Mouse (Mus musculus) adrenal gland, postnatal 14 days (tissue): ENCODE measurements around the gene Bach2. TPM values are rescaled to one million over a fixed set of nuclear protein-coding genes. Genes with fewer than 3 reads are reported as not detected.

ENCODE experiments used
- DNase-seq: peaks from one replicate; pipeline ENCODE4 v3.0.0; 2021; ENCODE audit warnings: mixed read lengths
- total RNA-seq: library from RNA; stranded (reverse); gene quantifications from 2 replicates; pipeline ENCODE4 v1.2.3, GENCODE M21; 2021

Bach2 gene
- total RNA-seq, 1 experiment from 2014 or later = 7.3 TPM

DNA sequence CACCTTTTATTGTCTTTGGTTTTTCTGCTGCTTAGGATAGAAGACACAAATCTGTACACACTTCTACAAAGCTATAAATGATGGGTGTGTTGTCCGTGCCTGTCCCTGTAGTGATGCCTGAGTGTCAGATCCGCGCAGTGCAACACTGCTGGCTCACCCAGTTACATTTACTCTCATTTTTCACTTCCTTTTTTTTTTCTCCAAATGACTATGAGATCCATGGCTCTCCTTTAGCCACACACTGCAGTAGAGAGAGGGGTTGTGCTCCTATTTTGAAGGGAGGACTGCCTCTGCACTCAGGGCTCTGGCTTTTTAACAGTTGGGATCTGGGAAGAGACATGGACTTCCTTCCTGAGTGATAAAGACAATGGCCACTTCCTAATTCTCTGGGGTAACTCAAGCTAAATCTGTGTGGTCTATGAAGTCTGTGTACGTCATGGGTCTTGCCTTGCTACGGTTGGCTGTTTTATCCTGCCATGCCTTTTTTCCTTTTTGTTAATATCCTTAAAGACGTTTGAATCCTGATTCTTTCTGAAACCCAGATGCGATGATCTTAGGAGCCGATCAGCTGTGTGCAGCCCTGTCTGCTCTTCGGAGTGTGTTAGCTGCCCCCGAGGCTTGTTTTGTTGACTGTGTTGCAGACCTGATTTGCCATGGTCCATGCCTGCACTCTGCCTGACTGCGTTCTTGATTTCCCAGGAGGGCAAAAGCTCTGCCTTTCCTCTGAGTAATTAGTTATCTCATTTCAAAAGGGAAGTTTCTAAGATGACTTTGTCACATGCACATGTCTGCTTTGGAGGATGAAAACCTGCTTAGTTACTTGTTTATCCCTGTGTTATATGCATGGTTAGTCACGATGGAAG, 120.2 kb downstream of the Bach2 start:
- DNase-seq = no peak

DNA sequence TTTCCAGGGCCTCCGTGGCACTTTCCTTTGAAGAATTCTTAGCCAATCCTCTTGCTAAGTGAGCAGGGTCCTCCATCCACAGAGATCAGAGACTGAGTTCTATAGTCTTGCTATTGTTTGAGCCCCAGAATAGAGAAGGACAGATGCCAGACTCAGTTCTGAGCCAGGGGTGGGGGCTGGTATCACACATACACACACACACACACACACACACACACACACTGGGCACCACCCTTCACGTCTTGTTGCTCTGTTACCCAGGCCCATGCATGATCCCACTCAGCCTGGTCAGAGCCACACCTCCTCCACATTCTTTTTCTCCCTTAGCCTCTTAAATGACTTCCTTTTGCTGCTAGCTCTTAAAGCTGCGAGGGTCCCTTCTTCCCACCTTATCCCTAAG, 121.0 kb downstream of the Bach2 start:
- DNase-seq = no peak

DNA sequence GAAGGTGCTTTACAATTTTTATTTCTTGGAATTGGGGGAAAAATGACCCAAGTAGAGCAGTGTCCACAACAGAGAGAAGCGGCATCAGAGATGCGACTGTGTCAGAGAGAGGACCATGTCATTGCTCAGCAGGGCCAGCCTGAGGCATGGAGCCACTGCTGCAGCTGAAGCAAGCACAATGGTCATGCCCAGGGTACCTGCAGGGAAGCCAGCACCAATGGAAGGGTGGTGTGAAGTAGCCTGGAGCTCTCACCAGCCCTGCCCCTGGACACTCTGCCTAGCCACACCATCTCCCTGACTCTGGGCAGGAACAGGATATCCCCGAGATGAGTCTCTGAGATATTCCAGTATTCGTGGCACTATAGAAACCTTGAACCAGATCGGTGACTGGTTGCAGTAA, 121.9 kb downstream of the Bach2 start:
- no peak for DNase-seq

DNA sequence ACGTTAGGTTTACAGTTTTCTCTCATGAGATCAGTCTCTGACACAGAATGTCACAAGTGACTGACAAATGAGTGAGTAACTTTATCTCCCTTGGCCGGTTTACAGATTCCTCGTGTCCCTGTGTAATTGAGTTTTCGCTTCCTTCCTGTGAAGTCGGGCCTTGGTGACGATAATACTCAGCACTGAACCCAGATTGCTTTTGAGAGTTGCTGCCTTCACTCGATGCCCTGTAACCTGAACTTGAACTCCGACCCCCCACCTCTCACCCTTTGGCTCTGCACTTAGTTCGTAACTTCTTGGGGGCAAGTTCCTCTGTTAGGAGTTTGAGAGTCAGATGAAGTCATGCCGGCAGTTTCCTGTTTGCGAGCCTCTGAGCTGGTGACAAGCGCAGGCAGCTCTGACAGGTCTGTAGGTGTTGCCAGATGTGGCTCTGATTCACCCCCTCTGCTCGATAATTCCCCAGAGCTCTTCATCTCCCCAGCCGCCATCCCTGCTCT, 124.9 kb downstream of the Bach2 start:
- DNase-seq = peak; percentile 26

DNA sequence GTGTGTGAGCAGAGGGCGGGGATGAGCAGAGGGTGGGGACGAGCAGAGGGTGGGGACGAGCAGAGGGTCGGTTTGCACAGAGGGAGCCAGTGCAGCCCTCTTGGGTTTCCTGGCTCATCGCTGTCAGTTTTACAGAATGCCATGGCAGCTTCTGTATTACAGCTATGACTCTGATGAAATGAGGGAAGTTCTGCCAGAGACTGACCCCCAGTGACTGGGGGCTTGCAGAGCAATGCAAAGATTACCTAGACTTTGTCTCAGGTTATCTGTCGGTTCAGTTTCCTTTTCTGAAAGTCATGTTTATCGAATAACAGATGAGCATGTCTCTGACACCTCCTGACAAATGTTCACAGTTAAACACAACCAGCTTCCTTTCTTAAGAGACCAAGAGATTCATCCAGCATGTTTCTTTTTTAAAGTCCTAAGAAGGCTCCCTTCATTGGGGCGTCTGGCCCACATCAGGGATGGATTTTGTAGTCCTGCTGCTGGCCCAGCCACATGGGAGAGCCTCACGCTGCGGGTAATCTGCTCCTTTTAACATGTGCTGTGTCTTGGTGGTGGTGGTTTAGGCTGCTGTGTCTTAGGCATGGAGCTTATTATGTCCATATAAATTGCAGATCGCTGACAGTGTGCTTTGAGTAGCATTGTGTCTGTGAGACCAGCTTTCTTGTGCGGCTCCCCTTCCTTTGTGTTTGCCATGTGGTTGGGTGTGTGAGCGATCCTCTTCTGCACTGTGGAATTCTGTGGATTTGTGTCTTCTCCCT, 126.7 kb downstream of the Bach2 start:
- no peak for DNase-seq

DNA sequence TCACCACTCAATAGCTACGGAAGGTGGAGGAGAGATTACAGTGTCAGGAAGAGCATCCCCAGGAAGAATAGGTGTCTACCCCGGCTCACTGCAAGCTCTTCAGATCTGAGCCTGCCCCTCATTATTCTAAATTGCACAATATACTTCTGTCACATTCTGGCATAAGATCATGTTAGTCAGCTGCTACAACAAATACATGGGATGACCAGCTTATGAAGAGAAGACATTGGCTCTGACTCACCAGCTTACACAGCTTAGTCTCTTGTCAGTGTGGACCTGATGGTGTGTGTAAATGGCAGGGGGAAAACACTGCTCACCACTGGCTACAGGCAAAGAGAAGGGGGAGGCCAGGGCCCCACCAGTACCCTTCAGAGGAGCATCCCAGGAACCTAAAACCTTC, 127.6 kb downstream of the Bach2 start:
- DNase-seq = no peak

DNA sequence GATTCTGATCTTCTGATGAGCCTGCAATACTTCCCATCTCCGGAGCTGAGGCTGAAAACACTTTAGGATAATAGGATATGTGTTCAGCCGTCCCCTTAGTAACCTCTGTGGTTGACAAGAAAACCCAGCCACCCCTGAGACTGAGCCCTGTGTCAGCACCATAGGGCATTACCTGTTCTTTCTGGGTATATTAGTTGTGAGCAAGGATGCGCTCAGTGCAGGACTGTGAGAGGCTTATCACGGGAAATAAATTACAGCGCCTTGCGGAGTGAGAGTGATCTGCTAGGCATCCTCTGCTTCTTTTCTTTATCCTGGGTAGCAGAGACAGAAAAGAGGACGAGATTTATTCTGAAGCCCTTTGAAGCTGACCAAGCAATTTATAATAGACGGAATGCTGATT, 129.7 kb downstream of the Bach2 start:
- DNase-seq = no peak

DNA sequence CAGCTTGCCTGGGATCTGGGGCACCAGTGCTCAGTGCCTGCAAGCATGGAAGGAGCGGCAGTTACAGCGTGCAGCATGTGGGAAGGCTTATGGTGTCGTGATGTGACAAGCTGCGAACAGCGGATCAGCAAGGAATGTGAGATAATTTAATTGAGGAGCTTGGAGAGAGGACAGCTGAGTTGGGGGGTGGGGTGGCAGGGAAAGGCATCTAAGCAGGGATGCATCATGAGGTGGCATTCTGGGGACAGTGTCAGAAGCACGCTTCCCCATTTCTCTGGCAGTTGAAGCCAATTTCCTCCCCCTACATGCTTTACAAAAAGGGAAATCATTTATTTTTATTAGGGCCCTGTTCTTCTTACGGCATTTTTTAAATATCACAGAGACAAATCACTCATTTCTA, 134.5 kb downstream of the Bach2 start:
- DNase-seq = no peak

DNA sequence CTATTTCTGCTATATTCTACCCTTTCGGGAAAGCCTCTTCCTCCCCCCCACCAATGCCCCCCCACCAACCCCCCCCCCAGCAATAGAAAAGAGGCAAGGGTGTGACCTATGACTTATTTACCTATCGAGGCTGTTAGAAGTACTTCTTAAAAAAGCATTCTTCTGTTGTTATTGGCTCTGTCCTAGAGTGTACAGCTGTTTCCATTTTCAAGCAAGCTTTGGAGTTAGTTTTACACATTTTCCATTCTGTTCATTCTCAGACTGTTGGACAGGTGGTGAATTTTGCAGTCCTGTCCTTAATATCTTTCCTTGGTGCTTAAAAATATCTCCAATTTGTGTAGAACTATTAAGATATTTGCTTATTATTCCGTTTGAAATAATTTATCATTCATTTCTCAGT, 134.9 kb downstream of the Bach2 start:
- DNase-seq = no peak

DNA sequence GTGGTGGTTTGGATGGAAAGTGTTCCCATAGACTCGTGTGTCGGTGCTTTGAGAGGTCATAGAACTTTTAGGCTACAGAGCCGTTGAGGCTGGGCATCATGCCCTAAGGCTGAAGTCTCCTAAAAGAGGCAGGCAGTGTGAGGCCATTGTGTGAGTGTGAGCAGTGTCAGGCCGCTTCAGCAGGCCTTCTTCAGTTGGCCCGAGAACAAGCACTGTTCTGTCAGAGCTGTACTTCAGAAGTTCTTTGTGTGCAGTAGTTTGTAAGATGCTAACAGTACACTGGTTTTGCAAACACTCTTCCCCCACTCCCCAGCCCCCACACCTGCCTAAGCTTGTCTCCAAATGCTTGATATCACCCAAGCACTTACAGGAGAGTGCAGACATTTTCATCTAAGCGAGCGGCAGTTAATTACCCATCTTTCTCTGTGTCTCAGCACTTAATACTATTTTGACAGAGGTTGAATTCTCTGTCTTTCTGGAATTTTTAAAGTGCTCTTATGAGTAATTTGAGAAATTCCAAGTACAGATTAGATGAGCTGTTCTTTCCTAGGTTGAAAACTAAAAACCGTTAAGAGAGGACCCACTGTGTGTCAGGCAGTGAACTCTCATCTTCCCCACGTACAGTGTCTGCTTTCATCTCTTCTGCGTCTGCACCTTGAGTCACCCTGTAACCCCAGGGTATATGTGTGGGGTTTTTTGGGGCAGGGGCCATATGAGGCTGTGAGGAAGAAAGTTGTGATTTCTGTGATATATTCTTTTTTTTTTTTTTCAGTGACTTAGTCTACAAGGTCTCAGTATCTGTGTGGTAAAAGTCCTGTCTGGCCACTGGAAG, 136.4 kb downstream of the Bach2 start:
- no peak for DNase-seq

DNA sequence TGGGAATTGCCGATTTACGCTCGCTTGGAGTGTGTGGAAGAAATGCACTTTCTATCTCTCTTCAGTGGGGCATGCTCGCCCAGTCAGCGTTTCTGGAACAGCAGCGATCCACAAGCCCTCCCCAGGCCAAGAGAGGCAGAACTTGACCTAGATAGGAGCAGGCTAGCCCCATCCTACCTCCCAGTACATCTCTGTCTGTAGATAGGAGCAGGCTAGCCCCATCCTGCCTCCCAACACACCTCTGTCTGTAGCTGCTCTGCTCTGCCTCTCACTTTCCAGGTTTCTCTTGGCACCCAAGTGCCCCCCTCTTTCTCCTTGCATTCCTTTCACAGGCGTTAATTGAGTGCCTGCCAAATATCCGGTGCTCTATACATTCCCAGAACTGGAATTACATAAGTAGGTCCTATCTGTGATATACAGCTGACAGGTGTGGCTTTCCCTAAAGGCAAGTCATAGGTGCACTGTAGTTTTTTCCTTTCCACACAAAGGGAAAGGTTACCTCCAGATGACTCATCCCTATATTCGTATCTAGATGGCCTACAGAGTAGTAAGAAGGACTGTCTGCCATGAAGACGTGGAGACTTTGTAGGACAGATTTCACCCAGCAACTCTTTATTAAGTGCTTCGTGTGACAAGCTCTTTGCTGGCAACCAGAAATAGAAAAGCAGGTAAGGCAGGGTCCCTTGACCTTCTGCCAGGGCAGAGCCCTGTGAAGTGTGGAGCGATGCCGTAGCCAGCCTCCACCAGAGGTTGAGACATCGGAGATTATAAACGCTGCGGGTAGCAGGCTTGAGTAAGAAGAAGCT, 137.3 kb downstream of the Bach2 start:
- no peak for DNase-seq

DNA sequence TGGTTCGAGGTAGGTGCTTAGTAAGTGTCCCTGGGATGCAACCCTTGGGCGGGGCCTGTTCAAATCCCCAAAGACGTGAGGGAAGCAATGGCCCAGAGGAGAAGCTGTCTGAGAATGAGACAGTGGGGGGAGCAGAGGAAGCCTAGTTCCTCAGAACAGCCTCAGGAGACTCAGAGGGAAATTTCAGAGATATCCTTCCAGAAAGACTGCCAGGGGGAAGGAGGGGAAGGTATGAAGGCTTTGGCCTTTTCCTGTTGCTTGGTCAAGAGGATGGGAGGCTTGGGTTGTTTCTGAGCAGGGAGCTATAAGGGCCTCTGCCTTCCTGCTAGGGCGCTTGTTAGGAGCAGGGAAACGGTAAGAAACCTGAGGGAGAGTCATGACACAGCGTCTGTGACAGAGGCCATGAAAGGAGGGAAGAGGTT, 137.9 kb downstream of the Bach2 start:
- DNase-seq = no peak

DNA sequence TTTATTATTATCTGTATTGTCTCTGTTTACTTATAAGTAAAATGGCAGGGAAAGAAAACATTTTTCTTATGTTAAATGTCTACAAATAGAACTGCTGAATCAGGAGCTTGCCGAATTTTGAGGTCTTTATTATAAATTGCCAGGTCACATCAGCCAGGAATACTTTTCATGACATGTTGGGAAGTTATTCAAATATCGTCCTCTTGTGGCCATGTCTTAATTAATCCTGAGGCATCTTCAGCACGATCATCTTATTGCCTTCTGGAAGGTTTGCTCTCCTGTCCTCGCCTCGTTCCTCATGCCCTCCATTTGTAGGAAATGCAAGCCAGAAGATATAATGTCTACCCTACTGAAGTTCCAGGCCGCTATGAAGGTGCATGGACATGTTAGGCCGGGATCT, 140.5 kb downstream of the Bach2 start:
- no peak for DNase-seq

DNA sequence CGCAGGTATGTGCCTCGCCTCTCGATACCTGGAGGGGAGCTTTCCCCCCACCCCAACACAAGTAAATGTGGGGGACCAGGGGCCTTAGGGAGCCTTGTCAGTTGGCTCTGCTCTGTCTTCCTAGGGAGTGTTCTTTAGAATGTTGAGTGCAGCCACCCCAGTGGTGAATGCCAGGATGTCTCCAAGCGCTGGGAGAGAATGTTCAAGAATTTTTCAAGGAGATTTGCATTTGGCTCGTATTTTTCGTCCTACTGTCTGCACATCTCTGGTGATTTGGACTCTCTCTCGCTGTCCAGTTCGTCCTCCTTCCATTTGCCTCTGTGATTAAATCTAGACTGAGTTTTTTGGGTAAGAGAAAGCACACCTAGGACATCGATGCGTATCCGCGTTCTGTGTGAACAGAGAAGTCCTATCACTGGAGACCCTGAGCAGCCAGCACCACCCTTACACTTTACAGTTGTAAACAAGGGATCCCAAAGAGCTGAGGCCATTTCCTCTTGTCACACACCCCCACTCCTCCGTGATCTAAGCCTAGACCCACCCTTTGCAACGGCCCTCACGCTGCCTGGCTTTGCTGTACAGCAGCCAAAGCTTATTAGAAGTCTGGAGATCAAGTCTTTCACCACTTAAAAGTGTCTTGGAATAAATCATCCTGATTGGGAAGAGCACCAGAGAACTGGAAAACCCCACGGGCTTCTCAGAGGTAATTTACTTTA, 143.2 kb downstream of the Bach2 start:
- DNase-seq = no peak

DNA sequence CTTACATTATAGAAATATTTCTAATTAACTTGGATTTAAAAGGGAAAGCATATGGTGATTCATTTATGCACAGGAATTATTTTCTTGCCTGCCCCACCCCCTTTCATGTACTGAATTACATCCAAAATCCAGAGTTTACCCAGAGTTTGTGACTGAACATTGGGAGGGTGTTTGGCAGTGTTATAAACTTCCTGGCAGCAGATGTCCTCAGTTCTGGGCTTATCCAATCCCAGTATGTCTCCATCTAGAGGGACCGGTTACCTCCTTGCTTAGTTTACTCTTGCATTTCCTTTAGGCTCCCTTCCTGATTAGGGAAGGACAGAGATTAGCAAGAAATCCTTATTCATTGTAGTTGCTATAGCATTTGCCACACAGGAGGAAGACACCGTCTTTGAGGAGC, 146.5 kb downstream of the Bach2 start:
- no peak for DNase-seq

DNA sequence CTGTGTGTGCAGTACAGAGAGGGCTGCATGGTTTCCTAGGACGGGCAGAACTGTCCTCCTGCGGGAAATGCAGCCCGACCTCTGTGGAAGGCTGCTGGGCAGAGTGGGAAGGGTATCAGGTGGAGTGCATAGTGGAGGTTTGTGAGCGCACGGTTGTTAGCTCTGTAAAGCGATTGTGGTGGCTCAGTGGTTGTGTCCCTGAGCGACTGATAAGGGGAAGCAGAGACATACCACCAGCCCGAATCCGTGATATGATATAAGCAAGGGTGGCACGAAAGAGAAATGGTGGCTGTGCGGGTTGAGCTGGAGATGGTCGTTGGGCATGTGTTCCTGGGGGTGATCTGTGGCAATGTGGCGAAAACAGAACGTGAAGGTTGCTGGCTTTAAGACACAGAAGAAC, 147.0 kb downstream of the Bach2 start:
- no peak for DNase-seq

DNA sequence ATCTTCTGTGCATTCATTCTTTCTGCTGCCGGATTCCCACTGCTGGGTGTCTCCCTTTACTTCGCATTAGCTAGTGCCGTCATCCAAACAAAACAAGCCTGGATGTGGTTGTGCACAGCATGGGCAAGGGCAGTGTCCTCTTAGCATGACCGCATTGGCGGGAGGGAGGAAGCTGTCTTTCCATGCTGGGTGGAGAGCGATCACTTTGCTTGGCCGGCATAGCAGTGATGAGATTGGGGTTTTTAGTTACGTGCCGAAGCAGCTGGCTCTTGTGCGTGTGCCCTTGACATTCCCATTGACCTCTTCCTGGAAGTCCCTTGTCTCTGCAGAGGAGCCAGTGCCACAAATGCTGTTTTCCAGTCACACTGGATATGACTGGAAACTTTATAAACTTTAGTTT, 147.7 kb downstream of the Bach2 start:
- DNase-seq = no peak

DNA sequence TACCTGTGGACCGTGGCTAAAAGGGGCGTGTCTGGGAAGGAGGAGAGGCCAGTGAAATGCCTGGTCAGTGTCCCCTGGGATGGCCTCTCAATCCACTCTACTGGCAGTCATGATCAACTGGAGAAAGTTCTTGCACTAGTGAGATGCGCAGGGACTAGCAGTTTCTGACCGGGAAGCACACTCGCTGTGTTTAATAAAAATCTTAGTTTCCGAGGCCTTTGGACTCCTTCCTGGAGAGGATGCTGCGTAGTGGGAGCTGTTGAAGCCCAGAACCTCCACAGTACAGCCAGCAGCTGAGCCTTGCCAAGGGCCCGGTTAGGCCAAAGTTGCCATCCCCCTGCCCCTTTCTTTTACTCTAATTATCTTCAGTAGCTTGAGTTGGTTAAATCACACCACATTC, 148.3 kb downstream of the Bach2 start:
- no peak for DNase-seq

DNA sequence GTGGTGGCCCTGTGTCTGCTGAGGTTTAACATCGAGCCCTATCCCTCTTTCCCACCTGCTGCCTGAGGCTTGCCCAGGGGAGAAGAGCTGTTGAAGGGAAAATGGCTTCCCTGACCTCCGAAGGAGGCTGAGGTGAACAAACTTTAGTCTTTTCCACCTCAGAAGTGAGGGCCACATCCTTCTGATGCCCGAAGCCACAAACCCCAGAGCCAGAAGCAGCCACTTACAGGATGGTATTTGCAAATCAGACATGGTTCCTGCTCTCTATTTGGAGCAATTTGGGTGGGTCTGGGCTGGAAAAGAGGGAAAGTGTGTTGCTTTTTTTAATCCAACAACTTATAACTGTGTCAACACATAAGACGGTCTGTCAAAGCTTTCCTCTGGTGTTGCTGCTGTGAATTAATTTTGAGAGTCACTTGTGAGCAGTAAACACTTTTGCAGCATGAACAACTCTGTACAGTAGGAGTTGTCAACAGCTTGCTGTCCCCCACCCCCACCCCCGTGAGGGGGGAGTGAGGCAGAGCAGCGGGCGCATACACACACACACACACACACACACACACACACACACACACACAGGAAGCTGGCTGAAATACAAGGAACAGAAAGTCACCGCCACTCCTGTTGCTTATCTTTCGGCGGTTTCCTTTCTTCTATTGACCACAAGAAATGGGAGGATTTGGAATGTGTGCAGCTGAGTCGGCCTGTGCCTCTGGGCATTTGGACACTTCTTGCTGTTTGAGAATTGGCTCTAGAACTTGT, 149.1 kb downstream of the Bach2 start:
- peak; percentile 73 for DNase-seq

DNA sequence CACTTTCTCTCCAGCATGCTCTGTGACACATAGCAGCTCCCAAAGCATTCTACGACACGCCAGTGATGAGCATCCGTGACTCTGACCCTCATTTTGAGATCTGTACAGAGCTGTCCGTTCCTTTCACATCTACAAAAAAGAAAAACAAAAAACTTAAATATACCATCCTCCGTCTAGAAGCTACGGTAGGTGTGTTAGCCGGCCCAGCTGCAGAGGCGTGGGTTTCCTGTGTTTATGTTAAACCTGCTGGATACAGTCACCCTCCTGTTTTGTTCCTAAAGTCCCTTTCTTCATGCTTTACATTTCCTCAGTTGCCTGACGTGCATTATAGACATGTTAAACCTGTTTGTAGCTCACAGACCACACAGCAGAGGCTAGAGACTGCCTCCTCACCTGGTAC, 150.0 kb downstream of the Bach2 start:
- no peak for DNase-seq
